Mouse (Mus musculus) gastrocnemius, adult 2 months (tissue): ENCODE results near the gene Rnf208. TPM values are rescaled to one million over a fixed set of nuclear protein-coding genes. Genes with fewer than 3 reads are reported as not detected.

Experiments
- DNase-seq: peaks from one replicate; pipeline ENCODE4 v3.0.0; 2022
- H3K27ac ChIP-seq: fragments of 200-600 bp; 2 replicates; pipeline ENCODE4 v1.8.1; 2022; ENCODE audit warnings: mild to moderate bottlenecking
- H3K4me3 ChIP-seq: fragments of 200-600 bp; 2 replicates; pipeline ENCODE4 v1.8.1; 2022; ENCODE audit warnings: mild to moderate bottlenecking, moderate library complexity
- CTCF ChIP-seq: fragments of 200-600 bp; IDR thresholded peaks from 2 replicates; pipeline ENCODE4 v1.8.1; 2022; ENCODE audit warnings: antibody characterized with exemption, mild to moderate bottlenecking, moderate library complexity
- intact Hi-C: fragments of 180-260 bp; cut with DNase I; formaldehyde crosslinking; loops from one replicate; pipeline ENCODE4 v1.15.1; 2025
- long read RNA-seq, 2 experiments: library from polyadenylated mRNA; stranded (forward); transcript quantifications; one replicate each; pipeline ENCODE4 v2.0.0; 2021
- total RNA-seq, 2 experiments: library from RNA; stranded (reverse); gene quantifications; 2 replicates each; pipeline ENCODE4 v1.2.3; 2021

Rnf208 gene
- under 1 TPM; 0.39 to 0.56 TPM for total RNA-seq
- long read RNA-seq, experiment 1, partial matches to known transcripts = 0 of 1 reads
- long read RNA-seq, experiment 1, other reads (novel, unspliced or antisense) = 1 of 1 reads
- long read RNA-seq, experiment 2 = 0 reads

DNA sequence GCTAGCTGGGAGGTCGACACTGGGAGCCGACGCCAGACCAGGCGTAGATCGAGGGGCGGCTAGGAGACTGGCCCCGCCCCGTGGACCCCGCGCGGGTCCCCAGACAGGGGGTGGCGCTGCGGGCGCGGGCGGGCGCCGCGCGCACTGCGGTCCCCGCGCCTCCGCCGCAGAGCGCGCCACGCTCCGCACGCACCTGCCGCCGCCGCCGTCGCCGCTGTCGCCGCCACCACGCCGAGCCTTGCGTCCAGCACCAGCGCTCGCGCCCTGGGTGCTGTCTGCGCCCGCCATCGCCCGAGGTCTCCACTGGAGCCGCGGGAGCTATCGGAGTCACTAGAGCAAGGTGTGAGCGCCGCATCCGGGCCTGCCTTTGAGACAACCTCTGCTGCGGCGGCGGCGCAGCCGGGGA, at the start of gene Rnf208, which contains the start of gene Cysrt1:
Gene Rnf208 (plus strand): TSS at position 155 of the 406 bp plus-strand sequence.
Gene Cysrt1 (minus strand): TSS at position 352 of the 406 bp plus-strand sequence.
- Histone ChIP-seq H3K27ac (peak within 1 kb of the TSS; percentile 71), H3K4me3 (peak within 1 kb of the TSS; percentile 65)
- intact Hi-C loops = no loop called here
- no peak for DNase-seq
- no peak for TF ChIP-seq CTCF

DNA sequence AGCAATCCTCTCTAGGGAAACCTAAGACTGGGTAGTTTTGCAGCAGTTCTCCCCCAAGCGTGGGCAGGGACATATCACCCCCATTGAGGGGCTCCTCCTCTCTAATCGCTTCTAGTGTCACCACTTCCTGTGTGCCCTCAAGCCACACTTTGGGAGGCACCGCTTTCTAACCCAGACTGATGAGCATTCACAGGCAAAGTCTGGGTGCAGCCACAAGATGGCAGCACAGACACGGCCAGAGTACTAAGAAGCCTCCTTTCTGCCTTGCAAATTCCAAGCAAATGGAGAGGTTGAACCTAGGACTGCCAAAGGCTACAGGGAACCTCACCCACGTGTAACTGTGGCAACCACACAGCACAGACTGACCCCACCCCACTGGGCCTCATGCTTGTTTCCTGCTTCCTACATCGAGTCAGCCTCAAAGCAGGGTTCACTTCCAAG, 48.7 kb upstream of the Rnf208 start:
- H3K4me3 ChIP-seq = peak overlapping the region; percentile 30
- TF ChIP-seq CTCF = peak; percentile 96
- DNase-seq = peak; percentile 89

DNA sequence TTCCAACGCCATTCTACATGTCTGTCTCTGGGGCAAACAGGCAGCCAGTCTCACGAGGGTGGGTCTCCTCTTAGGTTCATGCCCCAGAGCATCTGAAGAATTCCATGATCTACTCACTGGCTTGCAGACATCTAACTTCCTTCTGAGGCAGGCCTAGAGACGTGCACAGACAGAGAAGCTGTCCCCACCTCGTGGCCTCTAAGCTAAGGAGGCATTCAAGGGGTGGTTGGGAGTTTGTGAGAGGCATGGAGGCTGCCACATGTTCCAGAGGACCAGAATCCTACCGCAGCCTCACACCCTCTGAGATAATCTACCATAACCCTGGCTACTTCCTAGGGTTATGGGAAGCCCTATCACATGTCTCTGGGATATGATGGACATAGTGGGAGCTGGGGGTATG, 48.0 kb upstream of the Rnf208 start:
- Histone ChIP-seq H3K4me3 (peak overlapping the region; percentile 69), H3K27ac (peak overlapping the region; percentile 86)
- no peak for DNase-seq
- no peak for TF ChIP-seq CTCF
- intact Hi-C loops = loop anchor here (2.0 to 5.0 kb wide), 3 partner anchors 61 to 138 kb away; partner anchors contain the start of genes Anapc2, Man1b1, Ssna1 and Tmem203

More for the DNA sequence above, 48.7 kb upstream of the Rnf208 start:
- H3K27ac ChIP-seq = peak overlapping the region; percentile 86
- intact Hi-C loops = loop anchor here (1.0 to 5.0 kb wide), 4 partner anchors 35 to 139 kb away; partner anchors contain the start of genes Anapc2, Man1b1 and Ssna1

DNA sequence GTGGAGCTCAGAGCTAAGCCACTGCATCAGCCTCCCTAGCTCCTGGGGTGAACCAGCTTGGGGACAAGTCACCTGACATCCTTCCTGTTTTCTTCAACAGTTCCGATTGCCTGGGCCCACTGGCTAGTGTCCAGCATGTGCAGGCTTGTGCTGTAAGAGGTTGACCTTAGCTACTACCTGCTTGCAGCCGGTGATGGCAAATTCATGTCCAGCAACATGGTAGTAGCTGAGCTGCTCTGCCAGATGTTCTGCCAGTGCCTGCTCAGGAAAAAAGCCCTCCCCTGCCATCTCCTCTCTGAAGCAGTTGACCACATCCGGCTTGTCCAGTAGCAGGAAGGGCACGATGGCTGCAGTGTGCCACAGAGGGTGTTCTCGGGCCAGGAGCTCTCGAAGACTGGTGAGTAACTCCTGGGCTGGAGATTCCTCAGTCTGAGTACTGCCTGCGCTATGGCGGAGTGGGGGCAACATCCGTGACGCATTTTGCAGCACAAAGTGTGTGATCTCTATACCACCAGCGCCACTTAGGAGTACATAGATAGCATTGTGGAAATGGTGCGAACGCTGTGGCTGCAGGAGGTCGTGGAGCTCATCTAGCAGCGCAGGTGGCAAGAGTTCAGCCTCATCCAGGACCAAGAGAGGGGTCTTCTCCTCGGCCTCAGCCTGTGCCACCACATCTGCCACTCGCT, 47.4 kb upstream of the Rnf208 start:
- peak overlapping the region; percentile 86 for H3K27ac ChIP-seq

DNA sequence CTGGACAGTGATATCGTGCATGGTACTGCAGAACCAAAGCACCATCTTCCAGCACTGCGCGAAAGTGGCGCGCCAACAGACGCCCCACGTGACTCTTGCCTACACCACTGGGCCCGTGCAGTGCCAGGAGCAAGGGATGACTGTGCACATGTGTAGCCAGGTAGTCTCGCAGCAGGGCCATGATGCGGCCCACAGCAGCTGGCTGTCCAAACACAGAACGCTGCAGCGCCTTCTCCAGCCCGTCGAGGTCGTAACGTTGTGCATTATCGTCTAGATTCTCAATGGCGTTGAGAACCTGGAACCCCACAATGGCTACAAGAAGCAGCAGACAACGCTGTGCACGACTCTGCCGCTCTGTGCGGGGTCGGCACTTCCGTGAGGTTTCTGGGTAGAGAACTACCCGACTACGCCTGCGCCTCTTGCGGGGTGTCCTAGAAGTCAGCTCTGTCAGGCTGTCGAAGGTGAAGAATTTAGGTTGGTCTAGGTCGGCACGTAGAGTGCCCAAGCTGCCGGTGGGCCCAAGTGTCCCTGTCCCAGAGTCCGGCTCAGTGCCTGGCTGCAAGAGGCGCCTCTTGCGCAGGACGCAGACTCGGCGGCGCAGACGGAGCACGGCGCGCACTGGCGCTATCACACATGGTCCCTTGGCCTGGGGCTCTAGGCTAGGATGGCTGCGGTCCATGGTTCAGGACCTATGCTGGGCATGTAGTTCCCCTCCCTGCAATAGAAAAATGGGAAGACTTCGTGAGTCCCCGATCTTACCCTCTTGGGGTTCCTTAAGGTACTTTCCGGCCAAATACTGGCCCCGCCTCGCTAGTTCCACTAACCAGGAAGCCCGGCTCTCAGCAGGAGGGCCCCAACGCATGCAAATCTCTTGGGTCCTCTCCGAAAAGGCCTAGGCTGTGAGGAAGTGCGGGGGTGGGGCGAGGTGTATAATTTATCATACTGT, 46.6 kb upstream of the Rnf208 start:
- TF ChIP-seq CTCF = no peak
- Histone ChIP-seq H3K4me3 (peak overlapping the region; percentile 69), H3K27ac (peak overlapping the region; percentile 86)
- intact Hi-C loops = loop anchor here (2.0 kb wide), 1 partner anchor 59 kb away; the partner anchor contains the start of gene Tmem203
- DNase-seq = peak; percentile 63

More for the DNA sequence above, 47.4 kb upstream of the Rnf208 start:
- intact Hi-C loops = loop anchor here (2.0 to 5.0 kb wide), 3 partner anchors 60 to 138 kb away; partner anchors contain the start of genes Anapc2, Man1b1, Ssna1 and Tmem203
- peak overlapping the region; percentile 69 for H3K4me3 ChIP-seq
- DNase-seq = no peak
- no peak for TF ChIP-seq CTCF

DNA sequence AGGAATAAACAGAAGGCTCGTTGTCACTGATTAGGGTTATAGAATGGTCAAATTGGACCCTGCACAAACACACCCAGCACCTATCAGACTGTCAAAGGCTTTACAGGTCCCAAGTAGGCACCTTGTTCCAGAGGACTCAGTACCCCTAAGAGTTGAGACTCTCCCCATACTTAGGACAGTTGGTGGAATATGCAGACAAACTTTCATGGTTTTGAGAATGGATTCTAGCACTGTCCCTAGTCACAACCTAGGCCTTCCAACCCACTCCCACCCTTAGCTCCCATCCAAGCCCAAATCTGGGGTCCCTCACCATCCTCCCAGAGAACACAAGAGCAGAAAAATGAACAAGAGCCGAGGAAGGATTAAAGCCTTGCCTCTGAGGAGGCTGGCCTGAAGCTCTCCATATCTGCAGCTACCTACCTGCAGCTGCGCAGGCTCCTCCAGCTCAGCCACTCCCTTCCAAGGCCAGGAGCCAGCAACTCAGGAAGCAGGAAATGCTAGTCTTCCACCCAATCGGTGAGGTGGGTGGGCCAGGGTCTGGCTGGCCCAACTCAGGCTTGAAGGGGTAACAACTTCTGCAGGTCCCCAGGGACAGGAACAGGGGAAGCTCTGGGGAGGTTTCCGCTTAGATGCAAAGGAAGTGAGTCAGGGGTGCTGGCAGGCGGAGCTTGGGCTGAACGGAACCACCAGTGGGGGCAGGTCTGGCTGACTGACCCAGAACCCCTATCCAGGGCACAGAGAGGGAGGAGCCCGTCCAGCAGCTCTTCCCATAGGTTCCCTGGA, 45.7 kb upstream of the Rnf208 start, which contains the start of gene Tor4a:
Gene Tor4a (minus strand): TSS at position 715 of the 783 bp plus-strand sequence.
- TF ChIP-seq CTCF = no peak; the same call in 1 of the 2 replicates
- intact Hi-C loops = no loop called here
- peak within 1 kb of the TSS; percentile 86 for H3K27ac ChIP-seq
- H3K4me3 ChIP-seq = peak within 1 kb of the TSS; percentile 69
- peak; percentile 78 for DNase-seq

DNA sequence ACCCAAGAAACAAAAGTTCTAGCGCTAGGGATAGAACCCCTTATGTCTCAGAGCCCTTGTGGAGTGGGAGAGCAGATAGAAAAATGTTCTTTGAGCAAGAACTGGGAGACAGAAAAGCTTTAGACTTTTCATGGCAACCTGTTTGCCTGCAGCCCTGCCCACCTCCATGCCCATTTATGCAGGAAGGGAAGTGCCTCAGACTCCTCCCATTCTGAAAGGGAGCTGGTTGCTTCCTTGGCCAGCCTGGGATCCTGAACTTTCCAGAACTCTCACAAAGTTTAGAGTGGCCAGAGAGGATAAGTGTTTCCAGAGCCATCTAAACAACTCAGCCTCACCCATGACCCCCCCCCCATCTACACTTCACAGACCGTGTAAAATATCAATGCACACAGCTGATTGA, 44.9 kb upstream of the Rnf208 start:
- intact Hi-C loops = no loop called here

DNA sequence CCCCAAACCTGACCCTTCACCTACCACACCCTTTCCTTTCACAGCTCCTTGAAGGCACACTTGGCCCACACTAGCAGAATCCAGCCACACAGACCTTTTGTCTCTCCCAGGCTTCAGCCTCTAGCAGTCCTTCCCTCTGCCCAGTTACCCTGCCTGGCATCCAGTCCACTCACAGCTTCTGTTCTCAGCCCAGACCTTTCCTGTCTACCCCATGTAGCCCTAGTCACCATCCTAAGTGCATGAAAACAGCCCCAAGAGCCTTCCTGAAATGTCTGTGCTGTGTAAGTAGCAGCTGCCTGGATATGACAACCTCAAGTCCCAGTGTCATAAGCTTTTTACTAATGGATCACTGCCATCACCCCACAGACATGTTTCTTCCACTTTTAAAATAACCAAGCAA, 44.1 kb upstream of the Rnf208 start:
- DNase-seq = no peak
- Histone ChIP-seq H3K27ac (peak overlapping the region; percentile 86), H3K4me3 (no peak overlapping the region)
- no peak for TF ChIP-seq CTCF
- intact Hi-C loops = no loop called here

More for the DNA sequence above, 44.9 kb upstream of the Rnf208 start:
- Histone ChIP-seq H3K27ac (peak overlapping the region; percentile 86), H3K4me3 (peak overlapping the region; percentile 69)
- no peak for TF ChIP-seq CTCF
- no peak for DNase-seq

DNA sequence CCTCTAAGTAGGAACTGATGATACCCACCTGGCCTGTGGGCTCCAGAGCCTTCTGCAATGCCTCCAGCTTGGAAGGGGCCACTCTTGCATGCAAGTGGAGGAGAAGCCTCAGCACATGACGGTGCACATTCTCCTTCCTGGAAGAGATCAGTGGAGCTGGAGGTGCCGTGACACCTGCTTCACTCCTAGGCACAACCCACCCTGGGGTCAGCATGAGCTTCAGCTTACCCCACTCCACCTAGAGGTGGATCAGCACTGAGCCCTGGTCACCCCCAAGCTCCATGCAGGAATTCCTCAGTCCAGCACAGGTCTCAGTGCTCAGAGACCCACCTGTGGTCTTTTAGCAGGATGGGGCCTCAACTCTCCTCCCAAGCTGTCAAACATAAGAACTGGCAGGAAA, 41.4 kb upstream of the Rnf208 start:
- H3K4me3 ChIP-seq = no peak overlapping the region
- intact Hi-C loops = no loop called here
- no peak for DNase-seq
- no peak overlapping the region for H3K27ac ChIP-seq
- TF ChIP-seq CTCF = no peak

DNA sequence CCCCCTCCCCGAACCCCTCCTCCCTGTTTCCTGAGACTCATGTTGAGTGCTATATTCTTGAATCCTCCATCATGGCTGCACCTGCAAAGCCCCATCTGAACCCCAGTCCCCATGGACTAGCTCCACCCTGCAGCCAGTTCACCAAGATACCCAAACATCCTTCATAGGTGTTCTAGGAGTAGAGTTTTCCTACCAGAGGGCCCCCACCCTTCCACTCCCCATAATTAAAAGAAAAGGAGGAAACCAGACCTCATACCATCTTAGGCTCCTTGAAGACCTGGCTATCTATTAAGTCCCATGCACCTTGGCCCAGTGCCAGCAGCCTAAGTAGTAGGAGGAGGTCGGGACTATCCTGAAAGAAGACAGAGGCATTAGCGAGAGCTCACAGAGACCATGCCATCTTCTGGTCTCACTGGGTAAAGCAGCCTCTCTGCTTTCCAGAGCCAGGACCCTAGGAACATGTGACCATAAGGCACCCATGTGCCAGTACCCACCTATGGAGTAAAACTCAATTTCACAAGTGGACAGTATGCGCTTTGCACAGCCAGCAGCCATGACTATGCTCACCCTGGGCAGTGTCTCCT, 38.3 kb upstream of the Rnf208 start:
- no peak overlapping the region for H3K4me3 ChIP-seq
- TF ChIP-seq CTCF = no peak
- intact Hi-C loops = no loop called here
- DNase-seq = no peak
- H3K27ac ChIP-seq = no peak overlapping the region

DNA sequence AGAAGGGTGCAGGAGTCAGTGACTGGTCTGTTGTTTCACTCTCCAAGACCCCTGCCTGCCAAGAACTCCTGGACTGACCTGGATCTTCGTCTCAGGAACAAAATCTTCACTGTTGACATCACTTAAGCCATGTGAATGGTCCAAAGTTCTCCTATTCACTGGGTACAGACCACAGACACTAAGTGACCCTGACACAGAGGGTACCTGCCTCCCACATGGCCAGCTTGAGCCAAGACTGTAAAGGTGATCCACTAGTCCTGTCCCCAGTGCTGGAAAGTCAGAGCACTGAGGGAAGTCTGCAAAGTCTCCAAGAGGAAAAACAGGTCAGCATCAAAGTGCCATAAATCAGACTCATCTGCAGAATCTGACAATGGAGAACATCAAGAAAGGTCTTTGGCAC, 34.5 kb upstream of the Rnf208 start:
- intact Hi-C loops = no loop called here

More for the DNA sequence above, 34.5 kb upstream of the Rnf208 start:
- no peak overlapping the region for H3K4me3 ChIP-seq
- no peak overlapping the region for H3K27ac ChIP-seq
- no peak for TF ChIP-seq CTCF
- no peak for DNase-seq
